Mouse (Mus musculus) liver, postnatal 0 days (tissue): ENCODE measurements at regions not wholly inside any gene's neighbourhood (a gene's known extent, or its start where the extent isn't known, plus 50 kb on each side); places are given as distances from the start of the nearest gene placed in this dataset.

Experiments
- ATAC-seq: fragments of 200-750 bp; cut with Nextera tagmentation; 2 replicates; pipeline ENCODE4 v1.8.0; 2017; ENCODE audit warnings: mild to moderate bottlenecking, moderate library complexity
- DNase-seq: peaks from one replicate; pipeline ENCODE4 v3.0.0-alpha.2; 2016
- H3K27ac ChIP-seq: fragments of 300-500 bp; sonication (generic); 2 replicates; pipeline ENCODE4 v1.5.1; 2014; ENCODE audit warnings: antibody characterized with exemption, moderate library complexity, mild to moderate bottlenecking, low read depth
- H3K27me3 ChIP-seq: fragments of 300-500 bp; sonication (generic); 2 replicates; pipeline ENCODE4 v1.6.1; 2014; ENCODE audit warnings: low read length, control low read depth, mixed read lengths; ENCODE audit not compliant: insufficient read depth
- H3K36me3 ChIP-seq: fragments of 300-500 bp; sonication (generic); replicated peaks from 2 replicates; pipeline ENCODE4 v1.6.1; 2014; ENCODE audit warnings: mild to moderate bottlenecking, control low read depth, low read length, moderate library complexity, mixed read lengths; ENCODE audit not compliant: insufficient read depth
- H3K4me1 ChIP-seq: fragments of 300-500 bp; sonication (generic); 2 replicates; pipeline ENCODE4 v1.6.1; 2014; ENCODE audit warnings: antibody characterized with exemption, mild to moderate bottlenecking, control low read depth; ENCODE audit not compliant: insufficient read depth
- H3K4me2 ChIP-seq: fragments of 300-500 bp; sonication (generic); 2 replicates; pipeline ENCODE4 v1.6.1; 2014; ENCODE audit warnings: low read depth, mild to moderate bottlenecking, low read length, moderate library complexity, mixed read lengths
- H3K4me3 ChIP-seq: fragments of 300-500 bp; sonication (generic); 2 replicates; pipeline ENCODE4 v1.5.1; 2014; ENCODE audit warnings: low read depth, low read length
- H3K9ac ChIP-seq: fragments of 300-500 bp; sonication (generic); replicated peaks from 2 replicates; pipeline ENCODE4 v1.6.1; 2014; ENCODE audit warnings: mild to moderate bottlenecking, moderate library complexity
- H3K9me3 ChIP-seq: fragments of 300-500 bp; sonication (generic); 2 replicates; pipeline ENCODE4 v1.6.1; 2016; ENCODE audit warnings: mild to moderate bottlenecking, control low read depth, low read length, mixed read lengths
- CTCF ChIP-seq: sonication (generic); IDR thresholded peaks from 2 replicates; pipeline ENCODE4 v1.5.1; 2016; ENCODE audit warnings: antibody characterized with exemption, low read depth
- EP300 ChIP-seq: IDR thresholded peaks from 2 replicates; pipeline ENCODE4 v1.6.1; 2016; ENCODE audit warnings: antibody characterized with exemption, low read depth, mild to moderate bottlenecking
- WGBS: fragments of 180-500 bp; shearing (Covaris S2); extraction: QIAGEN DNeasy Blood & Tissue Kit; methylation state at CpG from one replicate; pipeline ENCODE4 v1.1.7; 2014; ENCODE audit not compliant: insufficient replicate concordance; 5-methylcytosine and 5-hydroxymethylcytosine counted together

GRCm38 (mm10) chr8:17588189-17588588, 1389.9 kb downstream of the Defb40 start:
- Histone ChIP-seq H3K9me3 (no peaks in the 10 kb centered on the region), H3K9ac (no peak overlapping the region), H3K4me2 (no peak overlapping the region), H3K4me1 (no peaks in the 10 kb centered on the region), H3K4me3 (no peak overlapping the region), H3K27ac (no peak overlapping the region), H3K36me3 (no peaks in the 10 kb centered on the region), H3K27me3 (no peaks in the 10 kb centered on the region)
- ATAC-seq (no peak), DNase-seq (no peak)
- no peak for TF ChIP-seq EP300
- TF ChIP-seq CTCF: no peak

GRCm38 (mm10) chr8:17587261-17587861, 1390.7 kb downstream of the Defb40 start:
- no peak for ATAC-seq

More at GRCm38 (mm10) chr8:17587261-17587861, 1390.7 kb downstream of the Defb40 start:
- DNase-seq: no peak
- 41% methylated on average over 5 of the region's 5 CpGs for WGBS
- Histone ChIP-seq H3K36me3 (no peaks in the 10 kb centered on the region), H3K27ac (no peak overlapping the region), H3K4me2 (no peak overlapping the region), H3K27me3 (no peaks in the 10 kb centered on the region), H3K4me3 (no peak overlapping the region), H3K4me1 (no peaks in the 10 kb centered on the region), H3K9me3 (no peaks in the 10 kb centered on the region), H3K9ac (no peak overlapping the region)
- no peak for TF ChIP-seq CTCF
- no peak for TF ChIP-seq EP300
